Mouse (Mus musculus): ENCODE results near the gene Psmg3.

Psmg3 gene

GRCm38 (mm10) chr5:139815964-139816363 is 10.7 kb downstream of the Psmg3 start:
- no peak for DNase-seq (ENCODE audit: low read depth)

DNA sequence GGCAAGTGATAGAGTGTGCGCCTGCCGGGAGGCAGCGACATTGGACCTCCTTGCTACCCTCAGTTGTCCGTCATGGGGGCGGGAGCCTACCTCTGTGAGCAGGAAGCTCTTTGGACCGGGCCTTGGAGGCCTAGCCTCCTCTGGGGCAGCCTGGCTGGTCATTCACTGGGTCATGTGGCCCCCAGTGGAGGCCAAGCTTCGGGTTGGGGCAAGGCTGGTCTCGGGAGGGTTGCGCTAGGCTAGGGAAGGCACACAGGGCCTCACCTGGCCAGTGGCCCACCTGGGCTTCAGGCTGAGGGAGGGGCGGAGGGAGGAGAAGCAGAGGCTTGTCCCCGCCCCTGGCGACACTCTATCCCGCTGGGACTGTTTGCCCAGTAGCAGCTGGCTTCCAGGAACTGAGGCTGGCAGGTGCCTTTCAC is 12.7 kb downstream of the Psmg3 start:
- no peak for DNase-seq (ENCODE audit: low read depth)

DNA sequence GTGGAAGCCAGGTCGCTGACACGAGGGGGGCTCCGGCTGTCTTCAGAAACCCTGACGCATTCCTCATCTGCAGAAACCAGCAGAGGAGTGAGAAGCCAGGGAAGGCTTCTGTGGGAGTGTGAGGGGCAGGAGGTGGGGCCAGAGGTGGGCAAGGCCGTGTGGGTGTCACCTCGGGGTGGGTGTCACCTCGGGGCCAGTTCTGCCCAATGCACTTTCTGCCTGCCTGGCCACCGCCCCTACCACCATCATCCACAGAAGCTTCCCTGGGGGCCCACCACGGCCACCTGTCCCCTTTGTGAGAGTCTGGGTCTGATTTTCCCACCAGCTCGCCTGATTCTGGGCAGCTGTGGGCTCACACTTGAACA is 13.6 kb downstream of the Psmg3 start:
- DNase-seq (ENCODE audit: low read depth), result no peak

DNA sequence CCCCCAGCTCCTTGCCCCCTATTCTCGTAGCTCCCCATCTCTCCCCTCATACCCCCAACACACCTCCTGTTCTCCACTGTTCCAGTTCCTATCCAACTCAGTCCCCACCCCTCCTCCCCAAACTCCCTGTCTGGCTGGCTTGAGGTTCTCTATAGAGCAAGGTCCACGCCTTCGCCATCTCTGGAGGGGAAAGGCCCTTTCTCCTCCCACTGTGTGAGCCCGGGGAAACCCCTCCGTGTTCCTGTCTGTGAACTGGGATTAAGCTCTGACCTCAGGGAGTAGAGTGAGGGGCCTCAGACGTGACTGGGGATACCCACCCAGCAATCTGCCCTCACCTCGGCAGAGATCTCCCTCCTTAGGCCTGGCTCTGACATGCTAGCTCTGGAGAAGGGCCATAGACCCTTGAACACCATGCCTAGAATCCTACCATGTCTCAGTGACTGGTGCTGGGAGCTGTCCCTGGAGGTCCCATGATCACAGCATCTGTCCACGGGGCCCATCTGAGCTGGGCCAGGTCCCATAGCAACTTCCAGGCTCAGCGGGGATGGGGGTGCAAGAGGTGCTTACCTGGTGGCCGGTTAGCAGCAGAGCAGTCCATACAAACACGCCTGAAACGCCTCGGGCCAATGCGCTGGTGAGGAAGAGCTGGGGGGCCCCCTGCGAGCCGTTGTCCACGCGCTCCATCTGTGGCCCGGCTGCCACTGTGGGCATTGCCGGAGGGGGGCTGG is 14.1 kb downstream of the Psmg3 start:
- no peak for DNase-seq (ENCODE audit: low read depth)

- DNase-seq (ENCODE audit: low read depth), result no peak
Observed at GRCm38 (mm10) chr5:139811677-139812397, 14.8 kb downstream of the Psmg3 start.

DNA sequence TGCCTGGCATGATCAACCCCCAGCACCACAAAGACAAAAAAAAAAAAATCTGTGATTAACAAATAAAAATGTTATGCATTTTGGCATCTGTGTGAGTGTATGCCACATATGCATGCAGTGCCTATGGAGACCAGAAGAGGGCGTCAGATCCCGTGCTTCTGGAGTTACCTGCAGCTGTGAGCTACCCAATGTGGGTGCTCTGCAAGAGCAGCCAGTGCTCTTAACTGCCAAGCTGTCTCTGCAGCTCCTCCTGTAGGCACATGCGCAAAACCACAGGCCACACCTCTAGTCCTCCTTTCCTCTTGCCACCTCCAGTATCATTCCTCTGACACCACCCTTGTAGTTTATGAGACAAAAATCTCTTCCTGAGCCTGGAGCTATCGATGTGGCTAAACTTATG is 17.3 kb downstream of the Psmg3 start:
- DNase-seq (ENCODE audit: low read depth), result no peak

DNA sequence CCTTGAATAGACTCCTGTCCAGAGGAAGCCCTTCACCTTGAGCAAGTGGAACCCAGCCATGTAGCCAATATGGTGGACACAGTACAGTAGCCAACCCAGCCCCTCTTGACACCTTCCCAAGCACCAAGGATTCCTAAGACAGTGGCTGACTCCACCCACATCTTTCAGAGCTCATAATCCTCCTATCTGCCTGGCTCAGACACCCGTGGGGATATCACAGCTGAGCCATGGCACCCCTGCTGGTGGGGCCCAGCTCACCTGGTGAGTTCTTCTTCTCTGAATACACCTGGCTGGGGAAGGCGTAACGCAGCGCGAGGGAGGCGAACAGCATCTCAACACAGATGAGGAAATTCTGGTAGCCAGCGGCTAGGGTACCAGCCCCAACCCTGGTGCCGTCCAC is 20.8 kb downstream of the Psmg3 start:
- no peak for DNase-seq (ENCODE audit: low read depth)

- no peak for DNase-seq (ENCODE audit: low read depth)
Observed at GRCm38 (mm10) chr5:139804573-139805111, 22.0 kb downstream of the Psmg3 start.

GRCm38 (mm10) chr5:139804107-139804551 is 22.6 kb downstream of the Psmg3 start:
- DNase-seq (ENCODE audit: low read depth), result no peak

GRCm38 (mm10) chr5:139803601-139804102 is 23.0 kb downstream of the Psmg3 start:
- DNase-seq (ENCODE audit: low read depth), result peak; percentile 65

- DNase-seq (ENCODE audit: low read depth), result peak; percentile 30
Observed at GRCm38 (mm10) chr5:139803165-139803564, 23.5 kb downstream of the Psmg3 start.

DNA sequence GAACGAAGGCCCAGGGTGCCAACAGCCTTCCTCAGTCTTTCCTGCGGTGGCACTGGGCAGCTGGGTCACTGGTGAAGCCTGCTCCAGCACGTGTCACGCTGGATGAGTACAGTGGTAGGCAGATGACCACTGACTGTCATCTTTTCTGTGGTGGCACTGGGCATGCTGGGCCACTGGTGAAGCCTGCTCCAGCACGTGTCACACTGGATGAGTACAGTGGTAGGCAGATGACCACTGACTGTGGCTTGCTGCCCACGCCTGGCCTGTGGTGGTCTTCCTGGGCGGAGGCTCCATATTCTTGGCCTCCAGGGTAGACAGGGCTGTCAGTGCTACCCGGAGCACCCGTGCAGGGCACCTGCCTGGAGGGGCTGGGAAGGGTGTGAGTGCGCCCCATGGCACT is 24.8 kb downstream of the Psmg3 start:
- peak; percentile 19 for DNase-seq (ENCODE audit: low read depth)

- DNase-seq (ENCODE audit: low read depth), result peak; percentile 19
Observed at GRCm38 (mm10) chr5:139801231-139801630, 25.5 kb downstream of the Psmg3 start.

DNA sequence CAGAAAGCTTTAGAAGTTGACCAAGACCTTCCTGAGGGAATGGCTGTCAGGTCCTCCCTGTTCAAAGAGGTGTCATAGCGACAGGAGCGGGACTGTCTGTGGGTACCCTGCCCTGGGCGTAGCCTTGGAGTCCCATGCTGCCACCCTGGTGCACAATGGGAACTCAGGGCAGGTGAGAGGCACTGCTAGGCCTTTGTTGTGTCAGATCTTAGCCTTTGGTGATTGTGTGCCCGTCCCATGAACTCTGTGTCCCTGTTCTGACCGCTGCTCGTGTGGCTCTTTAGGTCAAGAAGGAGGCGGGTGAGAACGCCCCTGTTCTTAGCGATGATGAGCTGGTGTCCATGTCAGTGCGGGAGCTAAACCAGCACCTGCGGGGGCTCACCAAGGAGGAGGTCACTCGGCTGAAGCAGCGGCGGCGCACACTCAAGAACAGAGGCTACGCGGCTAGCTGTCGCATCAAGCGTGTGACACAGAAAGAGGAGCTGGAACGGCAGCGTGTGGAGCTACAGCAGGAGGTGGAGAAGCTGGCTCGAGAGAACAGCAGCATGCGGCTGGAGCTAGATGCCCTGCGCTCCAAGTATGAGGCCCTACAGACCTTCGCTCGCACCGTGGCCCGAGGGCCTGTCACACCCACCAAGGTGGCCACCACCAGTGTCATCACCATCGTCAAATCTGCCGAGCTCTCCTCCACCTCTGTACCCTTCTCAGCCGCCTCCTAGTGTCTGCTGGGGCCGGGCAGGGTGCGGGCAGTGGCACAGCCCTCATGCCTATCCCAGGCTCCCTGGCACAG is 26.7 kb downstream of the Psmg3 start:
- peak; percentile 18 for DNase-seq (ENCODE audit: low read depth)

DNA sequence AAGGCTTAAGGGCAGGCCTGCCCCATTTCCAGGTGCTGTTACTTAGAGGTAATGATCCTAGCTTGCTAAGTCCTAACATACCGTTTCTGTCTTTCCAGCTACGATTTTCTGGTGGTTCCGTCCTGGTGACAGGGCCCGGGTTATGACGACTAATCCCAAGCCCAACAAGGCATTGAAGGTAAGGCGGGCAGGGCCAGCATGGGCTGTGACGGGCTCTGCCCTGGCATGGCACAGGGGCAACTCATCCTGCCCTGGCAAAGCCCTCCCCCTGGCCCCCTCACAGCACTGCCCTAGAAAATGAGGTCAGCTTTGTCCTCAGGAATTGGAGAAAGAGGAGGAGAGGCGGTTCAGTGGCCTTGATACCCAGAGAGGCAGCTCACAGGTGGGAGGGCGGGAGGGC is 27.6 kb downstream of the Psmg3 start:
- no peak for DNase-seq (ENCODE audit: low read depth)

DNA sequence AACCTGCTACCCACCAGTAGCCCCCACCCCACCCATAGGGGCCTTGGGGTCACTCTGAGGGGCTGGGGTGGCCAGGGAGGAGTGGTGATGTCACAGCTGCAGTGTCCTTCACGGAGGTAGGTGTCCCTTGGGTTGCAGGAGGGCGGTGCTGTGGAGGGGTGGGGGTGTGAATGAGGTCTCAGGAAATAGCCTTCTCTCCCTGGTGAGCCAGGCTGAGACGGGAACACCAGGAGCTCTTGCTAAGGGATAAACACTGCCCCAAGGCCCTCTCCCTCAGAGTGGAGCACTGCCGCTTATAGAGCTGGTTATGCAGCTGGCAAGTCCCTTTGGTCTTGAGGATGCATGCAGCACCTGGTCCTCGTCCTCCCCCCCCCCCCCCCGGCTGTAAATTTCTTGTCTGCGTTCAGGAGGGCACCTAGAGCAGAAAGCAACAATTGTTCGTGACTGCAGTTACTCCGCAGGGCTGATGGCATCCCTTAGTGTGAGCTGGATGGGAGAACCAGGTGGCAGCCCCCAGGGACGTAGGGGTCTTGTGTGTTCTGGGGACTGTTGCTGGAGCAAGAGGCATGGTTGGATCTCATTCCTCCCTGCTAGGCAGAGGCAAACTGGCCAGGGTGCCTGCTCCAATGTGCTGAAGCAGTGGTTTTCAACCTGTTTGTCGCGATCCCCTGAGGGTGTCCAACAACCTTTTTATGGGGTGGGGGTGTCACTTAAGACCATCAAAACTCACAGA is 28.4 kb downstream of the Psmg3 start:
- peak; percentile 15 for DNase-seq (ENCODE audit: low read depth)

GRCm38 (mm10) chr5:139797473-139798167 is 29.1 kb downstream of the Psmg3 start:
- DNase-seq (ENCODE audit: low read depth), result peak; percentile 21

GRCm38 (mm10) chr5:139796900-139797299 is 29.8 kb downstream of the Psmg3 start:
- peak; percentile 10 for DNase-seq (ENCODE audit: low read depth)

GRCm38 (mm10) chr5:139796001-139796620 is 30.6 kb downstream of the Psmg3 start:
- peak; percentile 16 for DNase-seq (ENCODE audit: low read depth)

GRCm38 (mm10) chr5:139794938-139795337 is 31.7 kb downstream of the Psmg3 start:
- peak; percentile 50 for DNase-seq (ENCODE audit: low read depth)
